Mouse (Mus musculus) spleen, adult 2 months (tissue): ENCODE measurements at regions not wholly inside any gene's neighbourhood (a gene's known extent, or its start where the extent isn't known, plus 50 kb on each side); places are given as distances from the start of the nearest gene placed in this dataset.

Experiments used
- CTCF ChIP-seq: fragments of 200-500 bp; IDR thresholded peaks from 2 replicates; pipeline ENCODE4 v1.5.1; 2011; ENCODE audit warnings: mild to moderate bottlenecking, inconsistent platforms; ENCODE audit not compliant: insufficient read depth, insufficient read length, insufficient replicate concordance; ENCODE audit errors: extremely low read depth
- POLR2A ChIP-seq: fragments of 200-500 bp; IDR thresholded peaks from 2 replicates; pipeline ENCODE4 v1.6.1; 2011; ENCODE audit warnings: low read depth, low read length, inconsistent platforms

- TF ChIP-seq CTCF (no peak), POLR2A (no peak)
These were observed 73.2 kb upstream of the Mrps10 start for GRCm38 (mm10) chr17:47295315-47296011.
